Mouse (Mus musculus): ENCODE data around the gene Rin2.

DNA sequence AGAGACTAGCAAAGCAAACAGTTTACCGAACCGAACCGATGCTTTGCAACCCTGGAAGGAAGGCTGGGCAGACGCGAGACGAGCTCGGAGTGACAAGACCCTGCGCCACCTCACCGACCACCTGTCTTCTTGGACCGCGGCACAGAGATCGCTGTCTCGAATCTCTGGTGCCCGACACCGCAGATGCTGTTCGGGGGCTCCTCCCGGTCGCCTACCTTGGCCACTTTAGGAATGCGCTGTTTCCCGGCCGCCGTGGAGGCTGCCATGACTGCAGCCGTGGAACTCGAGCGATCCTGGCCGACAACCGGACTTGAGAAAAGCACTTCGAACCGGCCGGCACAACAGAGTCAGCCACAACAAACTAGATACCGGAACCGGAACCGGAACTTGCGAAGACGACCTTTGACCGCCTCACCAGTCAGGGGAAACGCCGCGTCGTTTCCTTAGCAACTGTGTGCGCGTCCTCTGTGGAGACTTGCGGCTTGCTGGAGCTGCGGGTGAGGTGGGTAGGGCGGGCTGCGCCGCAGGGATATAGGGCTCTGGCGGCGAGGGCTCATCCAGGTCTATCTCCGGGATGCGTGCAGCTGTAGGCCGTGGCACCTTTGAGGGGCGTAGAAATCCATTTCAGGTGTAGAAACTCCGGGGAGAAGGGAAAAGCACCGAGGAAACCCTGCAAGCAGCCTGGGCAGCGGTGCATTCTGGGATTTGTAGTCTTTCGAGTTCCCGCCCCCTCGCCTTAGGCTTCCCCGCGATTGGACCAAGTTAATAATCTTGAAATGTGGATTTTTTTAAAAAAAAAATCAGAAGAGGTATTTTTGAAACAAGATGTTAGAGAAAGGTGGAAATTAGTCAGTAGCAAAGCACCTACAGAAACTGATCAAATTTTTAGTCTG lies 259.6 kb downstream of the Rin2 start, which contains the start of the genes Cfap61 and Crnkl1:
- no peak for TF ChIP-seq CTCF (IDR thresholded peaks at IDR 0.05; ENCODE audit: low read depth, low read length)
- no peak for TF ChIP-seq EP300 (IDR thresholded peaks at IDR 0.05; ENCODE audit: insufficient read depth, low read depth, low read length)
- TF ChIP-seq POLR2A (IDR thresholded peaks at IDR 0.05; ENCODE audit: insufficient read depth, low read length), result no peak

All from ES-Bruce4 (cell line).